Mouse (Mus musculus) thymus, adult 2 months (tissue): ENCODE data around the gene Ypel3.

Source experiments
- CTCF ChIP-seq: fragments of 200-500 bp; IDR thresholded peaks from 2 replicates; pipeline ENCODE4 v1.5.1; 2012; ENCODE audit warnings: mild to moderate bottlenecking, control low read depth, low read length, moderate library complexity, borderline replicate concordance; ENCODE audit not compliant: control insufficient read depth, poor library complexity, insufficient read depth; ENCODE audit errors: extremely low read depth
- POLR2A ChIP-seq: fragments of 200-500 bp; IDR thresholded peaks from 2 replicates; pipeline ENCODE4 v1.6.1; 2012; ENCODE audit warnings: mild to moderate bottlenecking, low read length, control low read depth, moderate library complexity; ENCODE audit not compliant: control insufficient read depth, poor library complexity, insufficient read depth; ENCODE audit errors: extremely low read depth

GRCm38 (mm10) chr7:126823202-126823711, 46.5 kb downstream of the Ypel3 start:
- TF ChIP-seq CTCF (no peak), POLR2A (no peak)
